Mouse (Mus musculus): ENCODE measurements at regions not wholly inside any gene's neighbourhood (a gene's known extent, or its start where the extent isn't known, plus 50 kb on each side); places are given as distances from the start of the nearest gene placed in this dataset.

GRCm38 (mm10) chr16:79394425-79394824 lies 303.5 kb upstream of the Tmprss15 start:
- TF ChIP-seq POLR2A (IDR thresholded peaks at IDR 0.05; ENCODE audit: borderline replicate concordance, low read depth, low read length), result no peak
- TF ChIP-seq CTCF (IDR thresholded peaks at IDR 0.05; ENCODE audit: low read depth, low read length), result no peak
